Mouse (Mus musculus) lung, postnatal 36 days (tissue): ENCODE data around the gene Btbd35f21.
"Not testable (repeated sequence)": the region's sequence is repeated elsewhere in the genome, so short reads cannot be mapped to it uniquely, and the experiment has no call there.

Experiments used
- DNase-seq: peaks from one replicate; pipeline ENCODE4 v3.0.0; 2022; ENCODE audit warnings: mixed read lengths

Btbd35f21 gene

DNA sequence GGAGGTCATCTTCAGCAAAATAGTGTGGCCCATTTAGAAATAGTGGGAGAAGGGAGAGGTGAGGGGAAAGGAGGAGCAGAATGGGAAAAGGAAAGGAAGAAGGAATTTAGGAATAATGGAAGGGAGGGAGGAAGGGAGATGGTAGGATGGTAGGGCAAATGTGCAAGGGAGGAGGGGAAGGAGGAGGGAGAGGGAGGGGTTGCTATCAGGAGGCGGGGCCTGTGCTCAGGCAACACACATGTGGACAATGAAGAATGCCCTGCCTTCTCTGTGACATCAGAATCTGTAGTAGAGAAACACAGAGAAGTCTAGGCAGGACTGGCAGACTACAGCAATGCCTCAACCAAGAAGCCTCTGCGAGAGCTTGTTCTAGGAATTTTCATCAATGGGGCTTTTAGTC is at the start of gene Btbd35f21:
Btbd35f21 (plus strand) TSS at position 301 of the 400 bp plus-strand sequence.
- DNase-seq = not testable (repeated sequence)
